Mouse (Mus musculus): ENCODE data around the gene Rrp1b.

Rrp1b gene

GRCm38 (mm10) chr17:32035609-32036508, at the start of gene Rrp1b, which contains the start of gene Hsf2bp:
Rrp1b (plus strand) TSS chr17:32036100.
Hsf2bp (minus strand) TSS chr17:32036349.
- peak; percentile 79 to 81 for DNase-seq

GRCm38 (mm10) chr17:31986915-31987314, 49.0 kb upstream of the Rrp1b start:
- DNase-seq, result no peak

- DNase-seq, result no peak
Measured at GRCm38 (mm10) chr17:31989035-31989434, 46.9 kb upstream of the Rrp1b start.

GRCm38 (mm10) chr17:31992004-31992403, 43.9 kb upstream of the Rrp1b start:
- DNase-seq, result no peak

- DNase-seq, result no peak
Measured at GRCm38 (mm10) chr17:31993354-31993753, 42.5 kb upstream of the Rrp1b start.

GRCm38 (mm10) chr17:31994132-31994531, 41.8 kb upstream of the Rrp1b start:
- DNase-seq, result no peak

GRCm38 (mm10) chr17:31995784-31996183, 40.1 kb upstream of the Rrp1b start:
- no peak for DNase-seq

- DNase-seq, result no peak
Measured at GRCm38 (mm10) chr17:31996331-31996730, 39.6 kb upstream of the Rrp1b start.

GRCm38 (mm10) chr17:31998351-31998750, 37.5 kb upstream of the Rrp1b start:
- DNase-seq, result no peak

- DNase-seq, result no peak
Measured at GRCm38 (mm10) chr17:32003251-32003650, 32.6 kb upstream of the Rrp1b start.

GRCm38 (mm10) chr17:32006800-32007199, 29.1 kb upstream of the Rrp1b start:
- DNase-seq, result no peak

GRCm38 (mm10) chr17:32011694-32012093, 24.2 kb upstream of the Rrp1b start:
- no peak for DNase-seq

GRCm38 (mm10) chr17:32012254-32012653, 23.6 kb upstream of the Rrp1b start:
- DNase-seq, result no peak

- no peak for DNase-seq
Measured at GRCm38 (mm10) chr17:32013659-32014058, 22.2 kb upstream of the Rrp1b start.

- DNase-seq, result no peak
Measured at GRCm38 (mm10) chr17:32016481-32016880, 19.4 kb upstream of the Rrp1b start.

- DNase-seq, result no peak
Measured at GRCm38 (mm10) chr17:32018127-32018894, 17.6 kb upstream of the Rrp1b start.

- no peak for DNase-seq
Measured at GRCm38 (mm10) chr17:32021981-32022380, 13.9 kb upstream of the Rrp1b start.

GRCm38 (mm10) chr17:32022551-32022950, 13.3 kb upstream of the Rrp1b start:
- no peak for DNase-seq

- DNase-seq, result no peak
Measured at GRCm38 (mm10) chr17:32023088-32023487, 12.8 kb upstream of the Rrp1b start.

- DNase-seq, result no peak
Measured at GRCm38 (mm10) chr17:32024671-32025073, 11.2 kb upstream of the Rrp1b start.

- DNase-seq, result peak; percentile 29 to 39
Measured at GRCm38 (mm10) chr17:32025386-32025785, 10.5 kb upstream of the Rrp1b start.

- DNase-seq, result no peak
Measured at GRCm38 (mm10) chr17:32027666-32028065, 8.2 kb upstream of the Rrp1b start.

- no peak for DNase-seq
Measured at GRCm38 (mm10) chr17:32028301-32028700, 7.6 kb upstream of the Rrp1b start.

GRCm38 (mm10) chr17:32031684-32032083, 4.2 kb upstream of the Rrp1b start:
- no peak for DNase-seq
